Mouse (Mus musculus): ENCODE measurements around the gene Hk1.

Hk1 gene

DNA sequence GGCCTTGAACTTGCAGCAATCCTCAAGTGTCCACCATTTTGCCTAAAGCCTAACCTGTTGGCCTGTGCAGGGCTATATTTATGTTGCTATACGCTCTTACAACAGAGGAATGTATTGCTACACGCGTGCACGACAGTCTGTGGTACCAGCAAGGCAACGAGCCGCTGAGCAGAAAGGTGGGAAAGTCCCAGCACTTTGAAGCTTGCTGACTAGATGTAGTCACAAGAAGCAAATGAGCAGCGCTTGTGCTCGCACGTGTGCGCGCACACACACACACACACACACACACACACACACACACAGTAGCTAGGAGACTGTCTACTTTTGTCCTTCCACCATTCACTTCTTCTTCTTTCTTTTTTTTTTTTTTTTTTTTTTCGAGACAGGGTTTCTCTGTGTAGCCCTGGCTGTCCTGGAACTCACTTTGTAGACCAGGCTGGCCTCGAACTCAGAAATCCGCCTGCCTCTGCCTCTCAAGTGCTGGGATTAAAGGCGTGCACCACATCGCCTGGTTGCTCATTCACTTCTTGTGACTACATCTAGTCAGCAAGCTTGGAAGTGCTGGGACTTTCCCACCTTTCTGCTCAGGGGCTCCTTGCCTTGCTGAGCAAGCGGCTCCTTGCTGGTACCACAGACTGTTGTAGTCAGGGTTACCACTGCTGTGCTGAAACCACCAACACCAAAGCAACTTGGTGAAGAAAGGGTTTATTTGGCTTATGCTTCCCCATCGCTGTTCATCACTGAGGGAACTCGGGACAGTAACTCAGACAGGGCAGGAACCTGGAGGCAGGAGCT is 102.0 kb downstream of the Hk1 start:
- DNase-seq (ENCODE audit: low read depth, low spot score), result no peak

DNA sequence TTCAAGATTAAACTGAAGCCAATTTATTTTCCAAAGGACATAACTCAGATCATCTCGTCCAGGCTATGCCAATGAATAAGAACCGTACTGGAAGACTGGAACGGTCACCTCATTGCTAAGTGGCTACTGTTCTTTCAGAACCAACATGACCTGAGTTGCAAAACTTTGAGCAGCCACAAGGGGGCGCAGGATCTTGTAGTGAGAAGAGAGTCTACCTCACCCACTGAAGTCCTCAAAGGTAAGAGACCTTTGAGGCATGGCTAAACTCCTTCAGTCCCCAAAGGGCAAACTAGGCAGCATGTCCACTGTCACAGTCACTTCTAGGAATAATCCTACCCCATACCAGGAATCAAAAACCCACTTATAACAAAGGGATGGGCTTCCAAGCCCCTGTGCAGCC is 104.5 kb downstream of the Hk1 start:
- DNase-seq (ENCODE audit: low read depth, low spot score), result peak; percentile 75

DNA sequence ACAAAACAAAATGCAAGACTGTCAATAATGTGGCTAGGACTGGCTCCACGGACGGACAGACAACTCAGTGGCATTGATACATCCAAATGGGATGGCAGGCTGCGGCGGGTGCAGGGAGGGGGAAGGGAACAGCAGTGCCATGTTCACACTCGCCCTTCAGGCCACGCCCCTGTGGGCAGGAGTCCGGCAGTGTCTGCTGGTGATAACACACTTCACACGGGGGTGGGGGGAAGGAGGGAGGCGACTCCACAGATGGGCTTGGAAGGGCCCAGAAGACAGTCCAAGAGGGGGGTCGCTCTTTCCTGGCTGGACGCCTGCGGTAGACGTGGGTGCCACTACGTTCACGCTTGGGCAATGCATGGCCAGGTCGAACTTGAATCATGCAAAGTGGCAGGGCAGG is 110.4 kb downstream of the Hk1 start:
- DNase-seq (ENCODE audit: low read depth, low spot score), result no peak

DNA sequence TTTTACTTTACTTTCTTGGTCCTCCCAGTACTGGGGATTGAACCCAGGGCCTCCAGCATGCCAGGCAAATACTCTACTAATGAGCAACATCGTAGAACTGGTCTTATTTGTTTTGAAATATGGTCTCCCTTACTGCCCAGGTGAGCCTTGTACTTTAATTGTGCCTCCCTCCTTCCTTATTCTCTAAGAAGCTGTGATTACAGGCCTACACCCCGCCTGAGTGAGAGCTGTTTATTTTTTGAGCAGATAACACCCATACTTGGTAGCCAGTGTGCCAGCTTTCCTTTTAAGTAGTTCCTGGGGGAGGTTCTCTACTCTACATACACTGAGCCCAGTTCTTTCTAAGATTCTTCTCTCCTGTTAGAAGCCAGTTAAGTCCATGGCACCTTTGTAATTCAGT is 115.4 kb downstream of the Hk1 start:
- DNase-seq (ENCODE audit: low read depth, low spot score), result no peak

DNA sequence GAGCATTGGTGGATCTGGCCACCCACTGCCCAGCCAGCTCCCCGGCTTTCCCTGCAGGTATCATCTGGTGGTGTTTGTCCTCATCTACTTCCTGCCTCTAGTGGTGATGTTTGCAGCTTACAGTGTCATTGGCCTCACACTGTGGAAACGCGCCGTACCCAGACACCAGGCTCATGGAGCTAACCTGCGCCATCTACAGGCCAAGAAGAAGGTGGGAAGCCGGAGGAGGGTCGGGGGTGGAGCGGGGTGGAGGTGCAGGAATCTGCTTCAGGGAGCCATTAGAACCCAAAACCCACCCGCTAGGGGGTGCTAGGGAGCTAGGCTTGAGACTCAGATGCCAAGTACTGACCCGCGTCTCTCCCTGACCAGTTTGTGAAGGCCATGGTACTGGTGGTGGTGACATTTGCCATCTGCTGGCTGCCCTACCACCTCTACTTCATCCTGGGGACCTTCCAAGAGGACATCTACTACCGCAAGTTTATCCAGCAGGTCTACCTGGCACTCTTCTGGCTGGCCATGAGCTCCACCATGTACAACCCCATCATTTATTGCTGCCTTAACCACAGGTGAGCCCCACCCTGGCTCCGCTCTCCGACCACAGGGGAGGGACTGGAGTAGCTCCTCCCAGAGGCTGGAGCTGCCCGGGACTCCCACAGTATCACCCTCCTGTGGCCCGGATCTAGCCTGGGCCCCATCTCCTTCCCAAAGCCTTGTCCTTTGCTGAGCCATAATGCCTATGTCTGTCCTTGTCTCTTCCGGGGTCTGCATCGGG is 118.4 kb downstream of the Hk1 start:
- DNase-seq (ENCODE audit: low read depth, low spot score), result peak; percentile 57

DNA sequence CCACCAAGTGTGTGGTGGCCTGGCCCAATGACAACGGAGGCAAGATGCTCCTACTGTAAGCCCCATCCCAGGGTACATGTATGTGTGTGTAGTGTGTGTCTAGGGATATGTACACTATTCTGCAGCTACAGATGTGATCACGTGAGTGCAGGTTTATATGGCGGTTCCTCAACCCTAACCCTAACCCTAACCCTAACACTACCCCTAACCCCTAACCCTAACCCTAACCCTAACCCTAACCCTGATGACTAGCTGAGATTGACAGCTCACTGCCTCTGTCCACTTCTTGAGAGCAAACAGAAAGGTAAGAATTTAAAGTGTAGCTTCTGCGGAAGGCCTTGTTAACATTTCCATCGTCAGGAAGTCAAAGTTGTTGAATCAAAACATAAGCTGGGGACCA is 121.4 kb downstream of the Hk1 start:
- DNase-seq (ENCODE audit: low read depth, low spot score), result no peak

DNA sequence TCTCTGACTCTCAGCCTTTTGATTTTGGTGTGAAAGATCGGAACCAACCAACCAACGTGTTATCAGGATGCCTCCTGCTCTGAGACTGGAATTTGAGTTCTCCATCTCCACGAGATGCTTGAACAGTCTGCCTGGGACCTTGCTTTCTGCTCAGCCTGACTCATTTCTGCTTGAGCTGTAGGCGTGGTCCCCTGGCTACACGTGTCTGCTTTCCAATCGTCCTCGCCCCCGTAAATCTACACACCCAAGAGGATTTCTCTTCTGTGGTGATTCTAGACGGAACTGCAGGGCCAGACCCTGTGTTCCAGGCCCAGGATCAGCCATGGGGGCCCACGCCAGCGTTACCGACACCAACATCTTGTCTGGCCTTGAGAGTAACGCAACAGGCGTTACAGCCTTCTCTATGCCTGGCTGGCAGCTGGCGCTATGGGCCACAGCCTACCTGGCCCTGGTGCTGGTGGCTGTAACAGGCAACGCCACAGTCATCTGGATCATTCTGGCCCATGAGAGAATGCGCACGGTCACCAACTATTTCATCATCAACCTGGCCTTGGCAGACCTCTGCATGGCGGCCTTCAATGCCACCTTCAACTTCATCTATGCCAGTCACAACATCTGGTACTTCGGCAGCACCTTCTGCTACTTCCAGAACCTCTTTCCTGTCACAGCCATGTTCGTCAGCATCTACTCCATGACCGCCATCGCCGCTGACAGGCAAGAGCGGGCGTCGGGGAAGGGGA is 127.0 kb downstream of the Hk1 start:
- no peak for DNase-seq (ENCODE audit: low read depth, low spot score)

DNA sequence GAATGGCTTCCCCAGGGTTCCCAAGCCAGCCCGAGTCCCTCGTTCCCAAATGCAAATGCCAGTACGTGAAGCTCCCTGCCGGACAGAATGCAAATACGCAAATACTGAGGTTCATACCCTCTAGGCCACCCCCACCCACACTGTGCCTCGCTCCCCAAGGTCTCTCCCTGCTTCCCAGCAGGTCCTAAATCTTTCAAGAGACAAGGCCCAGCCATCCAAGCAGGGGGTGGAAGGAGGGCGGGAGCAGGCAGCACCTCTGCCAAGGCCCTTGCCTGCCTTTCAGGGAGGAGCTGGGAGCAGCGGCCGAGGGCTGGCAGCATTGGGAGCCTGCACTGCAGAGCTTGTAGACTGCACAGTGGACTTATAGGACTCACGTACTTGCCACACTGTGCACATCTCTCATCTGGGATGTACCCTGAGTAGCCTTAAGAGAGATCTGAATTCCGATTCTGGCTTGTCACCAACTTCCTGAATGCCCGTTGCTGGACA is 127.7 kb downstream of the Hk1 start, which contains the start of gene Tacr2:
Gene Tacr2 (plus strand): TSS at position 439 of the 489 bp plus-strand sequence.
- no peak for DNase-seq (ENCODE audit: low read depth, low spot score)

DNA sequence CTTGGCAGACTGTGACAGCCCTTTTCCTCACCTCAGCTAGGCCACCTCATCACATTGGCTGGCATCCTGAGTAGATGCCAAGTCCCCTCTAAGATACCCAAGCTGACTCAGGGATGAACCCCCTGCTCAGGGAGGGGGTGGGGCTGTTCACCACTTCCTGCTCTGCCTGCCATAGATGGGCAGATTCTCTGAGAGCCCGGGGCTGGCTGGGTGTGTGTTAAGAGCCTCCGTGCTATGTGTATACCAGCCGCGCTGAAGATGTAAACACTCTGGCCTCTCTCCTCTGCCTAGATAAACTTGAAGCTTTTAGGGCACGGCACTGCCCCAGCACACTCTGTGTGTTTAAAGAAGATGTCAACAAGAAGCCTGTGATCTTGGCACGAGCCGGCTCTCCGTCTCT is 131.9 kb downstream of the Hk1 start:
- no peak for DNase-seq (ENCODE audit: low read depth, low spot score)

DNA sequence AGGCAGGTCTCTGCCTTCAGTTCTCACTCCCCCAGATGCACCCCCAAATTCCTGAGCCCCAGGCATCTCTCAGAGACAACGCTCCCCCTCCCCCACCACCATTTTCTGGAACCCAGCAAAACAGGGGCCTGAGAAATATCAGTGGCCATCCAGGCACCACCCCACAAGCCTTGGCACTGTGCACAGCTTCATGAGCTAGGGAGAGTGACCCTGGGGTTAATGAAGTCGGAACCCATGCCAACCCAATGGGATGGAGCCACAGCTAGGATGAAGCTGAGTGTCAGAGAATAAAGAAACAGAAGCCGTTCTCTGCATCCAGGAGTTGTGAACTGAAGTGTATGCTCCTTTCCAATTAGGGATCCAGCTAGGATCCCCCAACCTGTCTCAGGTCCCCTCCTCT is 132.6 kb downstream of the Hk1 start:
- DNase-seq (ENCODE audit: low read depth, low spot score), result no peak

DNA sequence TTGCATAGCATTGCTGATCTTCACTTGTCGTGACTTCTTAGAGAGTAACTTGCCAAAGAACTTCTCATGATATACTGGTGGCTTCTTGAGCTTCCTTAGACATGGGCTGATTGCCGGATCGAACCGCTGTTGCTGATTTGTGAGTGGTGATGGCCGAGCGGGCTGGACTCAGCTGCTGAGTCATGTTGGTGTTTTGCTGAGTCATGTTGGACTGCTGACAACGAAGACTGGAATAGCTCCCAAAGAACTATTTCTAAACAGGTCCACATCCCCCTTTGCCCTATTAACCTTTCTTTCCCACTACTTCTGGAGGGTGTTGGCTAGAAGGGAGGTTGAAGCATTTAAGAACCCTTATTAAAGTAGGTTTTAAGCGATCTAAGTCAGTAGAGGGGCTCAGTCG is 135.6 kb downstream of the Hk1 start:
- DNase-seq (ENCODE audit: low read depth, low spot score), result no peak

DNA sequence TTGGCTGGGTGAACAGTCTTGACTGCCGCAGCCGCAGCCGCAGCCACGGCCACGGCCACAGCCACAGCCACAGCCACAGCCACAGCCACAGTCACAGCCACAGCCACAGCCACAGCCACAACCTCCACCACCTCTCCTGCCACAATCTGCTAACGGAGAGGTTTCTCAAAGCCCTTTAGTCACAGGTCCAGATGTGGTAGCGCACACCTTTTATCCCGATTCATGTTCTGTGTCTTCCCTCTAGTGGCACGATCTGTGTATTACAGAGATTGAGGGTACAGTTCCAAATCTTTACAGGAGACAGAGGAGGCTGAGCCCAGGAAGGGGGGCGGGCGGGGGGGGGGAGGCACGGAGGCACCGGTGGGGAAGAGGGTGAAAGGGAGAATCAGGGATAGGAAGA is 136.8 kb downstream of the Hk1 start:
- DNase-seq (ENCODE audit: low read depth, low spot score), result no peak

DNA sequence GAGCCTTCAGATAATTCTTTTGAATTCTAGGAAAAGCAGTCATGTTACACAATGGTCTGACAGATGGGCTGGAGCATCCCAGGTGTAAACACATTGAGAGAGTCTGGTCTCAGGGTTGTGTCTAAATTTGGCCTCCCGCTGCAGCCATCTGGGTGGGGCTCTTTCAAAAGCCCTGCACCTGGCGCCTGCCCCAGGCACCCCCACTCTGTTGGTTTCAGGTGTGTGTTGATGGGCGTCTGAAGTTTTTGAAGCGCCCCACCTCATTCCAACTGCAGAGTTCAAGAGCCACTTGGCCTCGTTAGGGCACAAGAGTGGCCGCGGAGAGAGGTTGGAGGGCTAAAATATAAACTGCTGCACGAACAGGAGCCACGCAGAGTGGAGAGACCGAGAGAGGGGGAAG is 137.3 kb downstream of the Hk1 start:
- DNase-seq (ENCODE audit: low read depth, low spot score), result no peak

DNA sequence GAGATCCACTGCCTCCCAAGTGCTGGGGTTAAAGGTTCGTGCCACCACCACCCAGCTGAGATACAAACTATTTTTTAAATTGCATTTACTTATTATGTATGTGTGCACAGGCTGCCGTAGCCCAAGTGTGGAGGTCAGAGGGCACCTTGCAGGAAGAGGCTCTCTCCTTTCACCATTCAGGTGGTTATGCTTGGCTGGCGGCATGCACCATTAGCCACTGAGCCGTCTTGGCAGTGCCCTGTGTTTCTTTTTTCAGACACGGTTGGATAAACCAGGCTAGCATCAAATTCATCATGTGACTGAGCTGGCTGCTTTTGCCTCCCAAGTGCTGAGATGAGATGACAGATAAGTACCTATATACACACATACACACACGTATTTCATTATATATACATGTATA is 140.4 kb downstream of the Hk1 start:
- DNase-seq (ENCODE audit: low read depth, low spot score), result no peak

DNA sequence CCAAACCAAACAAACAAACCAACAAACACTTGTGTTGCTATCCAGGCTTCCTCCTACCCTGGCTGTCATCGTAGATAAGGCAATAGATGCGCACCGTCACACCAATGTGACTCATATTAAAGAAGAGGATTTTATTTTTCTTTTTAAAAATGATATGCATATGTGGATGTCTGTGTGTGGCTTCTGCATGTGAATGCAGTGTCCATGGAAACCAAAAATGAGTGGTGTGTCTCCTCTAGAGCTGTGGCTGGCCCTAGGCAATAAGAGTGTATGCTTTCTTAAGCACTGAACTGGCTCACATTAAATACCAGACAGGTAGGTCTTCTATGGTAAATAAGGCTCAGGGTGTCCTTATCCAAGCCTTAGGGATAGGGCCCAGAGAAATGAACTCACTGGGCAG is 141.0 kb downstream of the Hk1 start:
- DNase-seq (ENCODE audit: low read depth, low spot score), result no peak

DNA sequence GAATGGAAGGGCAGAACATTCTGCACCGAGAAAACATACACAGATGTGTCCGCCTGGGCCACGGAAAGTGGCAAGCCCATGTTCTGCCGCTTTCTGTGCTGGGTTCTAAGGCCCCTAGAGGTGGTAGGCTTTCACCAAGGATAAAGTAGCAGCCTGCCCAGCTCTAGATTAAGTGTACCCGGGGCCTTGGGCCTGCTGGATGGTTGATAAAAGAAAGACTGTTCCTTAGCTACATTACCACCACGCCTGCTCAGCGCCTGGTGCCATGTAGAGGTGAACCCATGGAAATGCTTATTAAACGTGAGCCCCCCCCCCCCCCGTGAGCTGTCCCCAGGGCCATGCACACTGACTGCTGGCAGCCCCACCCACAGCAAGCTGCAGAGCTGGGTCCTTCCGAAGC is 142.5 kb downstream of the Hk1 start:
- DNase-seq (ENCODE audit: low read depth, low spot score), result no peak

DNA sequence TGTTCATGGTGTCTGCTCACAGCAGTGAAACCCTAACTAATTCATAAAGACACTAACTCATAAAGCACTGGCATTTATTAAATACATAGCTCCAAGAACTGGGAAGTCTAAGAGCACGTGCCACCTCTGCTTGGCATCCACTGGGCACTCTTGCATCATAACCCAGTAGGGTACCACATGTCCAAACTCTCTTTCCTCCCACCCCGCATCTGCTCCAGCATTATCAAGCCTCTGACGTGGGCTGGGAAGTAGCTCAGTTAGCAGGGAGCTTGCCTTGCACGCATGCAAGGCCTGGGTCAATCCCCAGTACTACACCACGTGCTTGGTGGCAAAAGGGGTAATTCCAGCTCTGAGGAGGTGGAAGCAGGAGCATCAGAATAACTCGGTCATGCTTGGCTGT is 143.5 kb downstream of the Hk1 start:
- no peak for DNase-seq (ENCODE audit: low read depth, low spot score)

DNA sequence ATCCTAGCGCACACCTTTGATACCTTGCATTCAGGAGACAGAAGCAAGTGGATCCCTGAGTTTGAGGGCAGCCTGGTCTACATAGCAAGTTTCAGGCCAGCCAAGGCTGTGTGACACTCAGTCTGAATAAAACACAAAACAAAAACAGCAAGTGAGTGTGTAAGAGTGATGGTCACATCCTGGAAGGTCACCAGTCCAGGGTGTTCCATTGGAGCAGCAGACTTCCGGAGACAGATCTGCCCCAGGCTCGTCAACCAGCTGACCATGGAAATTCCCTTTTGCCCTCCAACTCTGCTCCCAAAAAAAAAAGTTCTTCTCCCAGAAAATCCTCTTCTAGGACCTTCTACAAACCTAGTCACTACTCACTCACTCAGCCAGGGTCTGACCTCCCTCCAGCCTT is 147.9 kb downstream of the Hk1 start:
- DNase-seq (ENCODE audit: low read depth, low spot score), result no peak

DNA sequence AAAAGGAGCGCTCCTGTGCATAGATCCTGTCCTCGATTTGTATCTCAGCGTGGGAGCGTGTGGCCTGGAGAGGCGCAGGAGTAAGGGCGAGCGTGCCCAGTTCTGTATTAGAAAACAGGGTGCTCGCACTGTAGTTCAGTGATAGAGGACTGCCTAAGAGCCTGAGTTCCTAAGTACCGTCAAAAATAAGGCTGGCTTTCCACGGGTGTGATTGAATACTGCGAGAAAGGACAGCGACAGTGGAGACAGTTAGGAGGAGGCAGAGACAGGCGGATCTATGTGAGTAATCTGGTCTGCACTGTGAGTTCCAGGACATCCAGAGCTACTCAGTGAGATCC is 148.3 kb downstream of the Hk1 start:
- DNase-seq (ENCODE audit: low read depth, low spot score), result no peak

DNA sequence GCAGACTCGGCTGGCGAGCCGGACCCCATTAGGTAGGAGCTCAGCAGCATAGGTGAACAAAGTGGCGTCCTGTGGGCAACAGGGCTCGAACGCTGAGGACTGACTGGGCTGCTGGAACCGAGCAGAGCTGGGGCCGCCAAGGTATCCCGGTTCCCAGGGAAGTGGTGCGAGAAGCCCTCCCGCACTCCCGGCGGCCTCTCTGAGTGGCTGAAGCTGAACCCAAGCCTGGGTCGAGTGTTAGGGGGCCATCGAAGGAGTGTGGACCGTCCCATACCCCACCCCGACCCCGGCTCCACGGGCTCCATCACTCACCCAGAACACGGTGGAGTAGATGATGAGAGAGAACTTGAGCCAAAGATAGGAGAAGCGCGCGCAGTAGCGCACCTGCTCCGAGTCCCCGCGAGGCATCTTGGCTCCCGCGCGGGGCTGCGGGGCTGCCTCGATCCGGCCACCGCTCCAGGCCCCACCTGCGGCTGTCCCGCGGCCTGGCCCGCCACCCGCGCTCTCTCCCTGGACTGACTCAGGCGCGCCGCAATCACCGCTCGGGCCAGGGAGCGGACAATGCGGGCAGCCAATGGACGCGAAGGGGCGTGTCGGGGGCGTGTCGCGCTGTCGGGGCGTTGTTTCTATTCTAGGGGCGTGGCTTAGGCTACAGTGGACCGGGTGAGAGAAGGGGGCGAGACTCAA is 148.9 kb downstream of the Hk1 start, which contains the start of gene Tspan15:
Gene Tspan15 (minus strand): TSS at position 544 of the 687 bp plus-strand sequence.
- peak; percentile 71 for DNase-seq (ENCODE audit: low read depth, low spot score)

DNA sequence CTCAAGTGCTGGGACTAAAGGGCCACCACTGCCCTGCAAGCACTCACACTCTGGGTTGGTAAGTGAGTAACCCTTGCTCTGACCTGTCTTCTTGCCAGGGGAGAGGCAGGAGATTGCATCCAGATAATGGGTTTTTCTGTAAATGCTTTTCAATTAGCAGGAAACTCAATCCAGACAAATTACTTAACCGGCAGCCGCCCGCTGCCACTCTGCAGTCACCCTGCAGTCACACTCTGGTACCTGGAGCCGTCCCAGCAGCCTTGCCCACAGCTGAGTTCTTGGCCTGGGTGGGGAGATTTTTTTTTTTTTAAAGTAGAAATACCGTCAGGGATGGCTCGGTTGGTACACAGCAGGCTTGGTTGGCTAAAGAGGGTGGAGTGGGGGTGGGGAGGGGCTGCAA is 151.6 kb downstream of the Hk1 start:
- no peak for DNase-seq (ENCODE audit: low read depth, low spot score)

DNA sequence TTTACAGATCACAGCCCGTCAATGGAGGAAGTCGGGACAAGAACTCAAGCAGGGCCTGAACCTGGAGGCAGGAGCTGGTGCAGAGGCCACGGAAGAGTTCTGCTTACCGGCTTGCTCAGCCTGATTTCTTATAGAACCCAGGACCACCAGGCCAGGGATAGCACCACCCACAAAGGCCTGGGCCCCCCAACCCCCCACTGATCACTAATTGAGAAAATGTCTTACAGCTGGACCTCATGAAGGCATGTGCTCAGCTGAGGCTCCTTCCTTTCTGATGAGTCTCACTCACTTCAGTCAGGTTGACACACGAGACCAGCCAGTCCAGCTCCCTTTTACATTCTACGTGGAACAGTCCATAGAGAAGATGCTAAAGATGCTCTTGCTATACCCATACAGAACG is 153.9 kb downstream of the Hk1 start:
- no peak for DNase-seq (ENCODE audit: low read depth, low spot score)
